Mouse (Mus musculus) MEL (cell line): Measurements from ENCODE around the gene Sh2d6. TPM values are rescaled to one million over a fixed set of nuclear protein-coding genes. Genes with fewer than 3 reads are reported as not detected.

Experiments used
- DNase-seq: peaks from one replicate; pipeline ENCODE4 v3.0.0; 2011; ENCODE audit warnings: low read depth, low spot score
- H3K27ac ChIP-seq: 2 replicates; pipeline ENCODE4 v1.5.1; 2012; ENCODE audit warnings: low read depth, mild to moderate bottlenecking, control low read depth, low read length, moderate library complexity; ENCODE audit not compliant: control insufficient read depth
- H3K27me3 ChIP-seq, 2 experiments: fragments of 150-350 bp in 1 of 2; sonication (generic) in 1 of 2; 2 replicates each; pipeline ENCODE4 v1.6.1; 2012; ENCODE audit warnings: low read length in 2 of 2, mild to moderate bottlenecking in 2 of 2, improper control_type of control experiment in 1 of 2, moderate library complexity in 1 of 2; ENCODE audit not compliant: insufficient read depth in 2 of 2, control insufficient read depth in 1 of 2
- H3K36me3 ChIP-seq, 2 experiments: 2 replicates each; pipeline ENCODE4 v1.6.1; 2012 to 2014; ENCODE audit warnings: low read length in 2 of 2, improper control_type of control experiment in 1 of 2, inconsistent platforms in 1 of 2, mild to moderate bottlenecking in 1 of 2; ENCODE audit not compliant: insufficient read depth in 2 of 2, control insufficient read depth in 1 of 2
- H3K4me1 ChIP-seq, 2 experiments: fragments of 150-350 bp in 1 of 2; sonication (generic) in 1 of 2; 2 replicates each; pipeline ENCODE4 v1.6.1; 2012; ENCODE audit warnings: low read length in 2 of 2, improper control_type of control experiment in 1 of 2, mild to moderate bottlenecking in 1 of 2; ENCODE audit not compliant: insufficient read depth in 2 of 2, control insufficient read depth in 1 of 2
- H3K4me3 ChIP-seq, 2 experiments: fragments of 150-350 bp in 1 of 2; sonication (generic) in 1 of 2; 2 replicates each; pipeline ENCODE4 v1.5.1; 2012; ENCODE audit warnings: low read depth in 2 of 2, low read length in 2 of 2, mild to moderate bottlenecking in 2 of 2, moderate library complexity in 2 of 2, control low read depth in 1 of 2, improper control_type of control experiment in 1 of 2; ENCODE audit not compliant: control insufficient read depth in 1 of 2, insufficient read depth in 1 of 2
- H3K79me2 ChIP-seq: 2 replicates; pipeline ENCODE4 v1.6.1; 2012; ENCODE audit warnings: mild to moderate bottlenecking, low read length, moderate library complexity; ENCODE audit not compliant: control insufficient read depth, poor library complexity, insufficient read depth
- H3K9ac ChIP-seq: 2 replicates; pipeline ENCODE4 v1.6.1; 2012; ENCODE audit warnings: low read depth, mild to moderate bottlenecking, control low read depth, low read length, moderate library complexity; ENCODE audit not compliant: control insufficient read depth, poor library complexity, severe bottlenecking
- H3K9me3 ChIP-seq: fragments of 150-350 bp; sonication (generic); replicated peaks from 2 replicates; pipeline ENCODE4 v1.6.1; 2012; ENCODE audit warnings: mild to moderate bottlenecking, low read length, improper control_type of control experiment, moderate library complexity; ENCODE audit not compliant: insufficient read depth
- BHLHE40 ChIP-seq: IDR thresholded peaks from 2 replicates; pipeline ENCODE4 v1.6.1; 2012; ENCODE audit warnings: low read depth, mild to moderate bottlenecking, inconsistent platforms, low read length, improper control_type of control experiment, borderline replicate concordance
- CHD1 ChIP-seq: IDR thresholded peaks from 2 replicates; pipeline ENCODE4 v1.6.1; 2012; ENCODE audit warnings: low read depth, mild to moderate bottlenecking, inconsistent platforms, low read length, improper control_type of control experiment
- CHD2 ChIP-seq: IDR thresholded peaks from 2 replicates; pipeline ENCODE4 v1.6.1; 2011; ENCODE audit warnings: low read length, improper control_type of control experiment
- E2F4 ChIP-seq: IDR thresholded peaks from 2 replicates; pipeline ENCODE4 v1.6.1; 2011; ENCODE audit warnings: low read depth, low read length, improper control_type of control experiment, borderline replicate concordance
- ELF1 ChIP-seq: IDR thresholded peaks from 2 replicates; pipeline ENCODE4 v1.6.1; 2014; ENCODE audit warnings: low read depth, mild to moderate bottlenecking, inconsistent platforms, low read length, improper control_type of control experiment, moderate library complexity
- EP300 ChIP-seq, 2 experiments: IDR thresholded peaks; 2 replicates each; pipeline ENCODE4 v1.6.1; 2011; ENCODE audit warnings: improper control_type of control experiment in 2 of 2, low read length in 2 of 2, low read depth in 1 of 2, mild to moderate bottlenecking in 1 of 2
- ETS1 ChIP-seq: IDR thresholded peaks from 2 replicates; pipeline ENCODE4 v1.6.1; 2012; ENCODE audit warnings: low read depth, mild to moderate bottlenecking, inconsistent platforms, low read length, improper control_type of control experiment, moderate library complexity
- GATA1 ChIP-seq: IDR thresholded peaks from 2 replicates; pipeline ENCODE4 v1.6.1; 2011; ENCODE audit warnings: low read depth, low read length, improper control_type of control experiment
- HCFC1 ChIP-seq: IDR thresholded peaks from 2 replicates; pipeline ENCODE4 v1.6.1; 2012; ENCODE audit warnings: low read depth, mild to moderate bottlenecking, inconsistent platforms, low read length, improper control_type of control experiment, moderate library complexity
- JUND ChIP-seq: IDR thresholded peaks from 2 replicates; pipeline ENCODE4 v1.6.1; 2011; ENCODE audit warnings: low read depth, mild to moderate bottlenecking, improper control_type of control experiment, low read length
- KAT2A ChIP-seq: conservative IDR thresholded peaks from 2 replicates; pipeline ENCODE4 v1.6.1; 2012; ENCODE audit warnings: low read depth, low read length, improper control_type of control experiment, inconsistent platforms
- MAFK ChIP-seq: IDR thresholded peaks from 2 replicates; pipeline ENCODE4 v1.6.1; 2011; ENCODE audit warnings: low read depth, mild to moderate bottlenecking, low read length, improper control_type of control experiment, borderline replicate concordance
- MYB ChIP-seq: IDR thresholded peaks from 2 replicates; pipeline ENCODE4 v1.6.1; 2011; ENCODE audit warnings: mild to moderate bottlenecking, low read depth, low read length, improper control_type of control experiment
- NELFE ChIP-seq: IDR thresholded peaks from 2 replicates; pipeline ENCODE4 v1.6.1; 2011; ENCODE audit warnings: low read depth, low read length, improper control_type of control experiment
- NRF1 ChIP-seq: IDR thresholded peaks from 2 replicates; pipeline ENCODE4 v1.6.1; 2014; ENCODE audit warnings: low read depth, mild to moderate bottlenecking, inconsistent platforms, low read length, improper control_type of control experiment, moderate library complexity; ENCODE audit not compliant: poor library complexity, insufficient read depth, severe bottlenecking
- POLR2A ChIP-seq, 2 experiments: IDR thresholded peaks; 2 replicates each; pipeline ENCODE4 v1.6.1; 2011 to 2012; ENCODE audit warnings: low read length in 2 of 2, mild to moderate bottlenecking in 2 of 2, control low read depth in 1 of 2, improper control_type of control experiment in 1 of 2, low read depth in 1 of 2, moderate library complexity in 1 of 2; ENCODE audit not compliant: control insufficient read depth in 1 of 2, insufficient read depth in 1 of 2, poor library complexity in 1 of 2
- POLR2AphosphoS2 ChIP-seq: IDR thresholded peaks from 2 replicates; pipeline ENCODE4 v1.6.1; 2011; ENCODE audit warnings: low read length, improper control_type of control experiment
- RCOR1 ChIP-seq: IDR thresholded peaks from 2 replicates; pipeline ENCODE4 v1.6.1; 2012; ENCODE audit warnings: low read depth, mild to moderate bottlenecking, inconsistent platforms, low read length, improper control_type of control experiment
- SIN3A ChIP-seq: IDR thresholded peaks from 2 replicates; pipeline ENCODE4 v1.6.1; 2012; ENCODE audit warnings: low read length, improper control_type of control experiment, inconsistent platforms
- TBP ChIP-seq: IDR thresholded peaks from 2 replicates; pipeline ENCODE4 v1.8.0; 2011; ENCODE audit warnings: low read depth, low read length, improper control_type of control experiment
- TCF12 ChIP-seq: IDR thresholded peaks from 2 replicates; pipeline ENCODE4 v1.6.1; 2014; ENCODE audit warnings: low read depth, mild to moderate bottlenecking, inconsistent platforms, low read length, improper control_type of control experiment, moderate library complexity
- UBTF ChIP-seq: IDR thresholded peaks from 2 replicates; pipeline ENCODE4 v1.6.1; 2012; ENCODE audit warnings: low read depth, mild to moderate bottlenecking, inconsistent platforms, low read length, improper control_type of control experiment, moderate library complexity, borderline replicate concordance; ENCODE audit not compliant: insufficient read depth
- ZC3H11A ChIP-seq: IDR thresholded peaks from 2 replicates; pipeline ENCODE4 v1.6.1; 2012; ENCODE audit warnings: low read depth, mild to moderate bottlenecking, inconsistent platforms, low read length, improper control_type of control experiment
- ZKSCAN1 ChIP-seq: IDR thresholded peaks from 2 replicates; pipeline ENCODE4 v1.6.1; 2012; ENCODE audit warnings: low read depth, mild to moderate bottlenecking, inconsistent platforms, low read length, improper control_type of control experiment, moderate library complexity
- ZMIZ1 ChIP-seq: IDR thresholded peaks from 2 replicates; pipeline ENCODE4 v1.6.1; 2012; ENCODE audit warnings: low read depth, mild to moderate bottlenecking, inconsistent platforms, low read length, improper control_type of control experiment, moderate library complexity
- ZNF384 ChIP-seq: IDR thresholded peaks from 2 replicates; pipeline ENCODE4 v1.6.1; 2012; ENCODE audit warnings: low read depth, mild to moderate bottlenecking, inconsistent platforms, low read length, improper control_type of control experiment
- polyA plus RNA-seq, 2 experiments: library from polyadenylated mRNA; stranded (reverse) in 1 of 2; unstranded in 1 of 2; fragments of >175 nt in 1 of 2; fragments of >200 nt in 1 of 2; gene quantifications; 2 replicates each; pipeline versions ENCODE4 v1.2.1 to v1.2.4; 2012; ENCODE audit warnings: low replicate concordance in 2 of 2, low read depth in 1 of 2; ENCODE audit not compliant: insufficient read length in 2 of 2, insufficient read depth in 1 of 2, missing spikeins in 1 of 2
- total RNA-seq: library from RNA; depleted of rRNA; stranded (reverse); fragments of 300-350 nt; gene quantifications from 2 replicates; pipeline ENCODE4 v1.2.3, GENCODE M21; 2012

Sh2d6 gene
- total and polyA plus RNA-seq, 3 experiments = 0.17 TPM; not detected in 2

DNA sequence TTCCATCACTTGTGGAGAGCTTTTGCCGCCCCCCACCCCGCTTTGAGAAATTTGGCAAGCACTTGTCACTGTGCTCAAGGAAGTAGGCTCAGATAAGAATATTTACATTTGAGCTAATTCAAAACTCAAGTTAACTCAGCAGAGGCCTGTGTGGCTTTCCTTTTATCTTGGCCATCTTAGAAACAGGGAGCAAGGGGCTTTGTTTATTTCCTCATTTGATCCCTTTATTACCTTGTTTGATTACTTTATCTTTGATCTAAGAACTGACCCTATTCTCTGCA, 41.1 kb downstream of the Sh2d6 start:
- TF ChIP-seq EP300 (IDR thresholded peaks at IDR 0.05; ENCODE audit: low read depth in 1 of 2, low read length in 2 of 2) (peak in 1 of 2 experiments; percentile 24; a peak in 2 of 4 replicates), RCOR1 (0 out of 2 replicates have a peak, but pooled peaks have one; percentile 34), TBP (no peak), JUND (no peak), UBTF (no peak), ELF1 (peak; percentile 68), ZKSCAN1 (no peak), HCFC1 (no peak; the same call in 1 of the 2 replicates), E2F4 (0 out of 2 replicates have a peak, but pooled peaks have one; percentile 35), TCF12 (peak; percentile 44), NRF1 (no peak), SIN3A (peak; percentile 59; the same call in 1 of the 2 replicates), POLR2A (IDR thresholded peaks at IDR 0.05; ENCODE audit: control insufficient read depth in 1 of 2, insufficient read depth in 1 of 2, low read depth in 1 of 2, low read length in 2 of 2, poor library complexity in 1 of 2) (no peak), KAT2A (0 out of 2 replicates have a peak, but pooled peaks have one; percentile 9), ZMIZ1 (no peak), ETS1 (peak; percentile 75), GATA1 (peak; percentile 77), MAFK (0 out of 2 replicates have a peak, but pooled peaks have one; percentile 21), ZNF384 (no peak), CHD1 (no peak)
- Histone ChIP-seq H3K4me3 (peak overlapping the region; percentile 7 to 29), H3K27me3 (no peaks in the 10 kb centered on the region), H3K9me3 (no peaks in the 10 kb centered on the region), H3K27ac (peak overlapping the region; percentile 93), H3K9ac (peak overlapping the region; percentile 48), H3K36me3 (peaks cover 0 to 39% of the 10 kb centered on the region in 2 experiments; a peak in 2 of 4 replicates), H3K79me2 (no peaks in the 10 kb centered on the region), H3K4me1 (peaks cover 35 to 42% of the 10 kb centered on the region in 2 experiments)
- DNase-seq = no peak

- Histone ChIP-seq H3K36me3 (peaks cover 0 to 39% of the 10 kb centered on the region in 2 experiments; a peak in 2 of 4 replicates), H3K27ac (peak overlapping the region; percentile 93), H3K27me3 (no peaks in the 10 kb centered on the region), H3K4me1 (peaks cover 35 to 42% of the 10 kb centered on the region in 2 experiments), H3K4me3 (peak overlapping the region; percentile 7 to 29; a peak in 3 of 4 replicates), H3K79me2 (no peaks in the 10 kb centered on the region), H3K9ac (peak overlapping the region; percentile 48), H3K9me3 (no peaks in the 10 kb centered on the region)
- peak; percentile 82 for DNase-seq
- peak; percentile 60 for TF ChIP-seq GATA1
- TF ChIP-seq SIN3A = peak; percentile 65; the same call in 1 of the 2 replicates
- TF ChIP-seq HCFC1 = peak; percentile 26
- no peak for TF ChIP-seq POLR2AphosphoS2
- TF ChIP-seq ZC3H11A = no peak
- peak; percentile 57 to 62; a peak in 3 of 4 replicates for TF ChIP-seq EP300 (IDR thresholded peaks at IDR 0.05; ENCODE audit: low read depth in 1 of 2, low read length in 2 of 2)
- 0 out of 2 replicates have a peak, but pooled peaks have one; percentile 10 for TF ChIP-seq ZNF384
- TF ChIP-seq CHD1 = no peak
- TF ChIP-seq MYB = peak; percentile 87
- no peak; the same call in 1 of the 2 replicates for TF ChIP-seq E2F4
- TF ChIP-seq CHD2 = no peak
- peak; percentile 10; the same call in 1 of the 2 replicates for TF ChIP-seq KAT2A
- TF ChIP-seq NELFE = 0 out of 2 replicates have a peak, but pooled peaks have one; percentile 20
- TF ChIP-seq TBP = peak; percentile 91
- TF ChIP-seq ELF1 = no peak
- peak; percentile 33; the same call in 1 of the 2 replicates for TF ChIP-seq BHLHE40
Observed at GRCm38 (mm10) chr6:72479645-72480421, 41.7 kb downstream of the Sh2d6 start.
